Mouse (Mus musculus): Measurements from ENCODE around the gene Tcl1b3. TPM values are rescaled to one million over a fixed set of nuclear protein-coding genes. Genes with fewer than 3 reads are reported as not detected.

Gene Tcl1b3
- polyA plus RNA-seq, 1 experiment from 2014 or later, result not detected

Other genes starting within 250 kb of the Tcl1b3 start
- gene Syne3, start 181.2 kb upstream of the Tcl1b3 start, polyA plus RNA-seq (2016; fragmentation: Nextera tagmentation; extraction: Ambion mirVana), result 0.24 and 0.26 TPM in 2 replicates
- gene Glrx5, start 158.4 kb upstream of the Tcl1b3 start, polyA plus RNA-seq (2016; fragmentation: Nextera tagmentation; extraction: Ambion mirVana), result 218 and 234 TPM in 2 replicates
- gene Tcl1b2, start 45.0 kb upstream of the Tcl1b3 start, polyA plus RNA-seq (2016; fragmentation: Nextera tagmentation; extraction: Ambion mirVana), result not detected in 2 replicates
- gene Tcl1b1, start 31.4 kb upstream of the Tcl1b3 start, polyA plus RNA-seq (2016; fragmentation: Nextera tagmentation; extraction: Ambion mirVana), result not detected in 2 replicates
- not detected in 2 replicates for gene Tcl1b5, start 14.7 kb upstream of the Tcl1b3 start, polyA plus RNA-seq (2016; fragmentation: Nextera tagmentation; extraction: Ambion mirVana)
- not detected in 2 replicates for gene Tcl1b4, start 10.9 kb downstream of the Tcl1b3 start, polyA plus RNA-seq (2016; fragmentation: Nextera tagmentation; extraction: Ambion mirVana)
- gene Tcl1, start 31.8 kb downstream of the Tcl1b3 start, polyA plus RNA-seq (2016; fragmentation: Nextera tagmentation; extraction: Ambion mirVana), result not detected in 2 replicates
- gene Tunar, start 142.8 kb downstream of the Tcl1b3 start, polyA plus RNA-seq (2016; fragmentation: Nextera tagmentation; extraction: Ambion mirVana), result 0.79 and 0.82 TPM in 2 replicates

Data from embryonic facial prominence, embryonic 10.5 days (tissue).